Mouse (Mus musculus): ENCODE data around the gene Sytl2.
A peak's percentile ranks its signal among the peaks of the same experiment; 100 is the strongest.

Sytl2 gene

DNA sequence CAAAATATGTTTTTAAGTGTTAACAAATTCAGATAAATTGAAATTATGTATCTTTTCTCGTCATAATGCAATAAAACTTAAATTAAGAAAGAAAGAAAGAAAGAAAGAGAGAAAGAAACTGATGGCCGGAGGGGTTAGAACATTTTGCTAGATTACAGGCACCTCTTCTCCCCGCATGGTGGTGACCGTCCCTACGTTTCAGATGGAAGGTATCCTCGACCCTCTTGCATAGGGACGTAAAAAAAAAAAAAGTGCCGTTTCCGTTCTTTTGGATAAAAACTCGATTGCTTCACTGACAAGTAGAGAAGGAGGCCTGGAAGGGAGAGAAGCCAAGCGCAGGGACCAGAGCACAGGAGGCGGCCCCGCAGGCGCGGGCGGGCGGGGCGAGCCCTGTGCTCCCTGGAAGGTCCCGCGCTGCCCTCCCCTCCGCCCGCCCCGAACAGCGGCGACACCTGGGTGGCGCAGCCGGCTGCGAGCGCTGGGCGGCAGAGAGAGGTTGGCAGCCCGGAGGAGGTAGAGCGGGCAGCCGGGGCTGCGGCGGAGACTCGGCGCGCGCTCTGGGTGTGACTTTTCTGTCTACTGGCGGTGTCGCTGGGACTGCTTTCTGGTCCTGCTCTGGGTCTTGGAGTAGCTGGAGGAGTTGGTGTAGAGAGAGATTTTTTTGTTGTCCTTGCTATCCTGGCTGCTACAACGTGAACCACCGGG, at the start of gene Sytl2:
TSS of gene Sytl2 (plus strand) at position 311 of the 705 bp plus-strand sequence.
- DNase-seq = peak; percentile 85

DNA sequence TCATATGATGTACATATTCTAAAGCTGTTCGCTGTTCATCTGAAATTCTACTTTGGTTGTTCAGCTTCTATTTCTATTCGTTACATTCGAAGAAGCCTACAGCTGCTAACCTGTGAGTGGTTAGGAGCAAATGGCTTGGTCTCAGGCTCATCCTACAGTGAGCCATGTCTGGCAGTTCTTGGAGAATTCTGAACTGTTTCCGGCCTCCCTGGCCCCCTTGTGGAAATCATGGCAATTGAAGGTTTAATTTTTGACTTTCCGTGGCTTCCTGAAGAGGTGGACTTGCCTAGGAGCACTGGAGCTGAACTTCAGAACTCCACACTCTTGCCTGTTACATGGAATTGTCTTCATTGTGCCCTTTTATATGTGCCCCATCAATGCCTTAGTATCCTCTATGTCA, 49.1 kb upstream of the Sytl2 start:
- DNase-seq = no peak

DNA sequence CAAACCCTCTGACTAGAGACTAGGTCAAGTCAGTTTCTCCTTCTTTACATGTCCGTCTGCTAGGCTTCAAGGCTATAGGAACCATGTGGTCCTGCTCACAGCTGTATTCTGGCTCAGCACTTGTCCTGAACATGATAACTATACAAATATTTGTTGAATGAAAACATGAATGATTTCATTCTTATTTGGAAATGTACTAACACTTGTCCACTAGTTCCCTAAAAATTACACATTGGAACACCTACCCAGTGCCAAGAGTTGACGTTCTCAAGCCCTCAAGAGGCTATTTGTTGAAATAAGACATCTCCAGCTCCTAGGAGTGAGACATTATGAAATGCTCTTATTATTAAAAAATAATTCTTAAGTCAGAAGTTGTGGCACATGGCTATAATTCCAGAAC, 43.4 kb upstream of the Sytl2 start:
- DNase-seq = no peak

DNA sequence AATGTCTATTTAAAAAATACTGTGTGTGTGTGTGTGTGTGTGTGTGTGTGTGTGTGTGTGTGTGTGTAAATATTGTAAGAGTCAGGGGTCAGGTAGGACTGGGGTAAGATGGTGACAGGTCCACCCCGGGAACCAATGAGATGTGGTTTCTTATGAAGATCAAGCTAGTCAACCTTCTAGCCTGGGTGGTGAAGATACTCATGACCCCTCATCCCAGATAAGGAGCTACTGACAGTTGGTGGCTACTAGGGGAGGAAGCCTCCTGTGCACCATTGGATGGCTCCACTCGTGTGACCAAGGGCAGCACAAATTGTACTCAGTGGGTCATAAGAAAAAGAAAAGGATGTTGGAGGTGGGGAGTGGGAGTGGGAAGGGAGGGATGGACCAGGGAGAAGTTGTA, 42.2 kb upstream of the Sytl2 start:
- no peak for DNase-seq

DNA sequence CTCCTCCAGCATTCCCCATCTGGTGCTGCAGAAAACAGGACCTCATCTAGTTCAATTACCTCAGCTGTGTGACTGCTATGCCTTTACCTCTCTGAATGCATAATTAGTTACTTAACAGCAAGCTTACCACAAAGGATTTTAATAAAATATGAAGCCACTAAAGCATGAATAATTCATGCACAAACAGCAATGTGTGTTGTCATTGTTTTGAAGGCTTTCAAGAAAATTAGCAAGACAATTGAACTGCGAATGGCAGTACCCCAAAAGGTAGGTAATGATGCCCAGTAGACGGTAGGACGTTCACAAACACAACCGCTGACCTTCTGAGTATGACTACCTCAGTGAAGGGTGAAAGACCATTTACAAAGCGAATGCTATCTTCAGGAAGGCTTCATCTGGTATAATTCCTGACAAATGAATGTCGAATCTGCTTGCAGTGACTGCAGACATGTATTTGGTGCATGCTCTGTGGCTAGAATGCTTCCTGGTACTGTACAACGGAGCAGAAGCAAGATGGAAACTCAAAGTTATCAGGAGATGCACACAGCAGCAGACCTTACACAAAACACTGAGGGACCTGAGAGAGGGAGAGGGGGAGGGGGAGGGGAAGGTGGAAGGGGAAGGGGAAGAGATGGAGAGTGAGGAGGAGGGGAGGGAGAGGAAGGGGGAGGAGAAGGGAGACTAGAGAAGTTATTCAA, 40.0 kb upstream of the Sytl2 start:
- DNase-seq = no peak

DNA sequence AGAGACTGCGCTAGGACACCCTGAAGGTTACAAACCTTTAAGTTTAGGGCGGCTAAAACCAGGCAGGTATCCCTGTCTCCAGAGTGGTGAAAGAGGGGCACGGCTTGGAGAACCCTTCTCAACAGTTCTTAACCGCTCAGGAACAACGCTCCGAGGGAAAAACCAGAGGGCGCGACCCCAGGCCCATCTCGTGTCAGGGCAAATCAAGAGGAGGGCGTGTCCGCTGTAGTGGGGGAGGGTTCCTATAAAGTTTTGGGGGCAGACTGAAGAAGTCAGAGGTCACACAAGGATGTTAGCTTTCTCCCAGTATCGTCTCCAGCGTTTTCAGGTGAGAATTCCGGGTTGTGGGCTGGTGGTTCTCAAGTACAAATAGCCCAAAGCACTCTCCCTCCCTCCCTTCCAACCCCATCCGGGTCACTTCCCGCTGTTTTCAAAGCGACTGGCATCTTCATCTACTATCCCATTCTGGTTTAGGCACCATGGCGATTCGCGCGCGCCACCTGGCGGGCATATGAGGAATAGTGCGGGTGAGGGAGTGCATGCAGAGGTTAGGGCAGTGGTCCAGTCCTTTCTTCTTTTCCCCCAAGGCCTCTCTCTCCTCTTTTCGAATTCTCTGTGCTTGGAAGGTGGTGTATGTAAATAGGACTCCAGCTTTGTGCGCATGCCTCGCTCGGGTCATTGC, 36.6 kb upstream of the Sytl2 start, which contains the start of gene Ccdc83:
TSS of gene Ccdc83 (minus strand) at position 489 of the 682 bp plus-strand sequence.
- peak; percentile 76 for DNase-seq

DNA sequence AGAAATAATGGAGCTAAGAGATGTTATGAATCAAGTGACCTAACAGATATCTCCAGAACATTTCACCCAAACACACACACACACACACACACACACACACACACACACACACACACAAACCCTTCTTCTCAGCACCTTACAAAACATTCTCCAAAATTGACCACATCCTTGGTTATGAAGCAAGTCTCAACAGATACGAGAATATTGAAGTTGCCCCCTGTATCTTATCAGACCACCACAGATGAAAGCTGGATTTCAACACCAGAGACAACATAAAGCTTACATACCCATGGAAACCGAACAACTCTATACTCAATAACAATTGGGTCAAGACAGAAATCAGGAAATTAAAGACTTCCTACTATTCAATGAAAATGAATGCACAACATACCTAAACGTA, 31.9 kb upstream of the Sytl2 start:
- no peak for DNase-seq

DNA sequence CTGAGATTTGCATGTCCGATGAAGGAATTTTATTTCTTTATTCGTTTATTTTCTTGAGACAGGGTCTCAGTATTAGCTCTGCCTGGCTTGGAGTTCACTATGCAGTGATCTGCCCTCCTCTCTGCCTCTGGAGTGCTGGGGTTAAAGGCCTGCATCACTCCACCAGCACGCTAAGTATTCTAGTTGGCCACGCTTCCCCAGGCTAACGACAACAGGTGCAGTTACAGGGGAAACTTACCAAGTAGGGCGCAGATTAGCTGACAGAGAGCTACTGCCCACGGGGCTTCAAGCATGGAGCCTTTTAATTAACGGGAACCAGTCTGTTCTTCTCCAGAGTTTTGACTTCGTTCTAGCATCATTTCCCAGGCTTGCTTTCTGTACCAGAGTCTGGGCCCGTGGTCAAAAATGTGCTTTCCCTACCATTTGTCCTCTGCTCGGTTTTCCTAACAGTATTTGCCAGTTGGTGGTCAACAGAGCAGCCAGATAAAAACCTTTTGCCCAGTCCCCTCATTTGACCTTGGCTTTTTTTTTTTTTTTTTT, 27.4 kb upstream of the Sytl2 start:
- DNase-seq = no peak

DNA sequence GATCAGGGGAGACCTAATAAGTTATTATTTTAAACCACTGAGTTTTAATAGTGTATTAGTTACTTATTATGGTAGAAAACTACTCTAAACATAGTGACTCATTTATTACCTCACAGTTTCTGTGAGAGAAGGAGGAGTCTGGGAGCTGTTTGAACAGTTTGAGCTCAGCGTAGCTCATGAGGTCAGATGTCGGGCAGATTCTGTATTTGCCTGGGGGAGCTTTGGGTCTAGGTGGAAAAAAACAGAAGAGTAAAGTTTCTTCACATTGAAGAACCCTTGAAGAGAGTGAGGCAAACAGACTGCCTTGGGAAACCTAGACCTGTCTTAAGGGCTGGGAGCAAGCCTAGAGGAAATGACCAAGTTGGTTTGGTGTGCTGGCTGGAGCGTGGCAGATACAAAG, 24.8 kb upstream of the Sytl2 start:
- DNase-seq = no peak

DNA sequence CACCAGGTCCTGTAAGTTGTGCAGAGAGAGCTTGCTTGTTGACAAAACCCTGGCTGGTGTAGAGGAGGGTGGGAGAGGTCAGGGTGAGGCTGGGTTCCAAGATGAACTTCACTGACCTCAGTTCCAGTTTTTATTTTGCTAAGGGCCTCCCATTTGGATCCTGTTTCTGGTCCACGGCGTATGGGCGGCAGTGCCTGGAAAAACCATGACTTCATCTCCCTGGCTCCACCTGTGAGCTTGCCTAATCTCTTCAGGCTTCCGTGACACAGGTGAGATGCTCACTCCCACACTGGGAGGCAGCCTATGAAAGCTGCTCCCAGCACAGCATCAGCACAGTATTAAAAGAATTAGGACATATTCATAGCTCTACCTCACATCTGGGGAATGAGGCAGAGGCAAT, 24.3 kb upstream of the Sytl2 start:
- DNase-seq = no peak

DNA sequence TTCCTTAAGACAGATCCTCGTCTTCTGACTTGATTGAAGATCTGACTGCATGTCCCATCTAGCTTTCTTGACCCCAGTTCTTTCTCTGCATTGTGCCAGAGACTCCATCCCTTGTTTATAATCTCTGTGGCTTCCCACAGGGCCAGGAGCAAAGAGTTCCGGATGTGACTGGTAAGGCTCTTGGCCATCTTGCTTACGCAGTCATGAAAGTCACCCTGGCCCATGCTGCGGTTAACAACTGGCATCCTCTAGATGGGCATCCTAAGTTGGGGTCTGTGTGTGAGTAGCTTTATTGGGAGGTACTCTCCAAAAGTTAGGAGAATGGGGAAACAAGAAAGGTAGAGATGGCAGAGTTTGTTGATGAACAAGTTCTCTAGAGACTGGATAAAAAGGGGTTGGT, 22.9 kb upstream of the Sytl2 start:
- DNase-seq = no peak

DNA sequence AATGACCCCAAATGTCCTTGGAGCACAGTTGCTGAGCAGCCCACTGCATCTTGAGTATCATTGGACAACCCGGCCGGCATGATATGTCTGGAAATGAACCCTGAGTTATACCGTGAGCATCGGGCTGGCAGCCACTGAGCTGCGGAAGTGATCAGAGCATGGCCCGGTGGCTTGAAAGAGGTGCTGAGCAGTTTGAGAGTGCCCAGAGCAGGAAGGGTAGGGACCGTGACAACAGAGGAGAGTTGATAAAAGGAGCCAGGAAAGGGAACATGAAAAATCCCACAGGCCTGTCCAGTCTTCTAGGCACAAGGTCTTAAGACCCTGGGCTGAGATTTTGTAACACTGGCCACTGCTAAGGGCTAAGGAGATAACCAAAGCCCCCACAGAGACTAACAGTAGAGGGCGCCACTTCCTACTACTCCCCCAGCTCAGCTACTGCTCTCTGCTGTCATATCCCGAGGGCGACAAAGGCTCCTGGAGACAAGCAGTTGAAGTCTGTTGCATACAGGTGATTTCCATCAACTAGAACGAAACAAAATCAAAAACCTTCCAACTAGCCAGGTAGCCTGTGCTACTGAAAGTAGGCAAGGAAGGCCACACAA, 21.7 kb upstream of the Sytl2 start:
- DNase-seq = peak; percentile 79

DNA sequence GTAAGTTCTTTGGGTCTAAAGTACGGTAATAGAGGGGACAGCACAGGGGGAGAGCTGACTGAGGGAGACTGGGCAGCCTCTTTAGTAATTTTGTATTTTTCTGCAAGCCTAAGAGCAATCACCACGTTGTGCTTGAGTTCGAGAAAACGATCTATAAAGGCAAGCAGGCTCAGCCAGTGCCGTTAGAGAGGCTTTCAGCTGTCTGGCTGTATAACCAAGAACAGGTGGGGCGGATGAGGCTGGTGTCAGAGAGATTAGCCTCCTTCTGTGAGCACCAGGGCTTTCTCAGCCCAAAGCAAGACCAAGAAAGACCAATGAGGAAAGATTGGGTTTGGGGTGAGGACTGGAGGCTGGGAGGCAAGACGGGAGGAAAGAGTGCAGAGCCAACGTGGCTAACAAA, 21.2 kb upstream of the Sytl2 start:
- peak; percentile 28 for DNase-seq

DNA sequence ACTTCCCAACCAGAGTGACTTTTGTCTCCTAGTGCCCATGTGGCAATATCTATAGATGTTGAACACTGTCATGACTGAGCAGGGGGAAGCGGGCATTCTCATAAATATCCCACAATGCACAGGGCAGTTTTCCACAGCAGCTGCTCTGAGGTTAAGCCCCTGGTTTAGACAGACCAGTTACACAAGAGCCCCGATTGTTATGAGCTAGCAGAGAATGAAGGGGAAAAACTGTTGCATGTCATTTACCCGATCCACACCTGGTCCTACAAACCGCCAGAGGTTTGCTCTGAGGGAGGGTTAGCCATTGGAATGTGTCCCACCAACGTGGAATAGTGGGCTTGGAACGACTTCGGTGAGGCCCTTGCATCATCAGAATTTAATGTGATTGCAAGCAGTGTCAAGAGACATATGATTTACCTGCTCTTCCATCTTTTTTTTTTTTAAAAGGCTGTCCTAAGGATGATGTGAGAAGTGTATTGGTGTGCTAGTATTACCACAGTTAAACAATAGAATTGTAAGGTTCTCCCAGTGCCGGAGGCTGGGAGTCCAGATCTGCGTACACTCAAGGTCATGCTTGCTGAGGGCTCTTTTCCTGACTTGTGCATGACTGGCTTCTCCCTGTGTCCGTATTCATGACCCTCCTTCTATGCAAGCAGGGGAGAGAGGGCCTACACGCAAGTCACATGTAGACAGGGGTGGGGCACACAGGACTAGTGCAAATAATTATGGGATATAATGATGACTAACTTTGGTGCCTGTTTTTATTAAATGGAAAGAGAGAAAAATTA, 20.1 kb upstream of the Sytl2 start:
- no peak for DNase-seq

DNA sequence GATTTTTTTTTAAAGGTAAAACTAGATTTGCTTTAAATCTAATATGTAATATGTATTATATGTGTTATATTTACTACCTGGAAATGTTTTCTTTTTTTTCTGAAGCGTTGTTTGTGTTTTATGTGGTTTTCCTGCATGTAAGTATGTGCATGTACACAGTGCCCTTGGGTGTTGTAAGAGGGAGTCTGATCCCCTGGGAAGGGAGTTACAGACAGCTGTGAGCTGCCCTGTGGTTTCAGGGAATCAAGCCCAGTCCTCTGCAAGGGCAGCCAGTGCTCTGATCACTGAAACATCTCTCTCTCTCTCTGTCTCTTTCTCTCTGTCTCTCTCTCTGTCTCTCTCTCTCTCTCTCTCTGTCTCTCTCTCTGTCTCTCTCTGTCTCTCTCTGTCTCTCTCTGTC, 19.3 kb upstream of the Sytl2 start:
- DNase-seq = no peak

DNA sequence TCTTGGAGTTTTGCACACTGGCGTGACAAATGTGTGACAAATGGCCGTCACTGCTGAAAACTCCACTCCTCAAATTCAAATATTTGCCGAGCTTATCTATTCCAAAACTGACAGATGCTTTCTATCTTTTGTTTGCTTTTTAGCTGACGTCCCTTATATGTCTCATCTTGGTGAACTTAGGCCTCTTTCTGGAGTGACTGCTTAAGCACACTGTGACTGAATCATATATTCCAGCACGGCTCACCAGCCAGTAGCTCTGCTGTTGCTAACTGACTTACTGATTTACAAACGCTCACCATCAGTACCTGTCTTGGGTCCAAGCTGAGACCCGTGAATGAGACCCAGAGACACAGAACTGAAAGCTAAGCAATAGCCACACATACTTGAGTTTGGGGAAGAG, 17.3 kb upstream of the Sytl2 start:
- no peak for DNase-seq

DNA sequence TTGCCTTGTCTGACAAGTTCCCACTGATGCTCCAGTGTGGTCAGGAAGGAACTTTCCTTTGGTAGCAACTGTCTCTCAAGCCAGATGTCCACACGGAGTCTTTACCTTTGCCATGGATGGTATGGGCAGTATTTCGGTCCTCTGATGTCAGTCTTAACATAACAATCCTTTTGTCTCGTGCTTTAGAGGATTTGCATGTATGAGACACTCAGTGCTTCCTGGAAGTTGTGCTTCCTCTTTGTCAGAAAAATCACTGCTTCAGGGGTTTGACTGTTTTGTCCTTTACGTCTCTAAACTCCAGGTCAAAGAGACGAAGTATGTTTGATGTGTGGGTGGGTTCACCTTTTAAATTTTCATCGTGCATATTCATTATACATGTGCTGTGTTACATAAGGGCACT, 10.2 kb upstream of the Sytl2 start:
- DNase-seq = no peak

DNA sequence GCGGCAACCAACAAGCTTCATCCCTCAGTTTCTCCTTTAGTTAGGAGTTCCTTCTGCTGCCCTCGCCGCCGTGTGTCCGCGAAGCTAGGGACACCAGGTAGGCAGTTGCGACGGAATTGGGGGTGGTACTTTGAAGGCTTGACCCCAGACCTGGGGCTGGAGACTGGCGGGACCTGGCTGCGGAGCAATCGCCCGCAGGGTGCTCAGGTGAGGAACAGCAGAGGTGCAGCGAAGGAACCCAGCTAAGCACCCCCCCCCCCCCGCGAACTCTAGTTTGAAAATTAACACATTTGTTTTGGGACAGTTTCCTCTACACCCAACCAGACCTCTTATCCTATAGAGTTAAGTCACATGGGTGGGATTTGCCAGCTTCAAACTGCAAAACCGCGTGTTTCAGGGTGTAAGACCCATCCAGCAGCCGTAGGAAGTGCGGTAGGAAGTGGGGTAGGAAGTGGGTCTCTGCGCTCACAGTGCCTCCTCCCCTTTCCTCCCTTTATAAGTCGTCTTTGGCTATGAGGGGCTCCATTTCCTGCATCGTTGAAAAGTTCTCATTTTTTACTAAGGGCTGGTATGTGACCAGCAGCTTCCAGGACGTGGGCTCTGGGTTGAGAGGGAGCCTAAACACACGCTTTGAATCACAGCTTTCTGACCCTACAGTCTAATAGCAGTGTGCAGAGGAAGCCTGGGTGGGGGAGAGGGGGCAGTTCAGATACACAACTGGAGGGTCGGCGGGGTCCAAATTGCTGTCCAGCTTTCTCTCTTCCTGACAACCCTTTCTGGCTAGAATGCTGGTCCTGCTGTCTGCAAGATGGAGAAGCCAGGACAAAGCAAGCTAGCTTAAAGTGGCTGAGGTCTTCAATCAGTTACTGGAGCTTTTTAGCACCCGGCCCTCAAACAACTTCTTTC, 848 bp downstream of the Sytl2 start:
- peak; percentile 60 for DNase-seq

DNA sequence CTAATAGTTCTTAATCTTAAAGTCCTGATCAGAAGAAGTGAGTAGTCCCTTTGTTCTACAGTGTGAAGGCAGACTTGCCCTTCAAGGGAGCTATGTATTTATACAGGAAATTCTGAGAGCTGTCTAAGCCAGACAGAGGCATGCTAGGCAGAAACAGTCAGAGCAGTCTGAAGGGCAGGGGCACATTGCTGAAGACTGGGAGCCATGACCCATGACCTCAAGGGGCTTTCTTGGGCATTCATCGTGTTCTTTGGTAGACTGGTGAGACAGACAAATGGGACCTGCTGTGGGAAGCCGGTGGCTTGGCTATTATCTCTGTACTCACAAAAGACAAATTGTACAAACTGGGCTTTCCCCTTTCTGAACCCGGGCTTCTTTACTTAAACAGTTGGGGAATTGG, 4.0 kb downstream of the Sytl2 start:
- DNase-seq = no peak

DNA sequence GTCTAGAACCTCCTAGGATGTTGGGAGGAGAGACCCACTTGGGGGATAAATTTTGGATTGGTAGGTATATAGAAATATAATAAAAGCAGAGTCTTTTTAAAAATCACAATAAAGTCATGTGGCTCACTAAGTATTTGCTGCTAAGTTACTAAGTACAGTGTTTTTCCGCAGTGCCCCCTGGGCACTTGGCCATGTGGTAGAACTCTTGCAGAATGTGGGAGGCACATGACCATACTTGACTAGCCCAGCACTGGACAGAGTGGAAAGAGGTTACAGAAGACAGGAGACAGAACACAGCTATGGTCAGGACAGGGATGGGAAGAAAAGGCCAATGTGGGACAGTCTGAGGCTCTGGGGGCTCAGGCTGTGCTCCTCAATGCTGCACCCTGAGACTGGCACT, 4.9 kb downstream of the Sytl2 start:
- no peak for DNase-seq

DNA sequence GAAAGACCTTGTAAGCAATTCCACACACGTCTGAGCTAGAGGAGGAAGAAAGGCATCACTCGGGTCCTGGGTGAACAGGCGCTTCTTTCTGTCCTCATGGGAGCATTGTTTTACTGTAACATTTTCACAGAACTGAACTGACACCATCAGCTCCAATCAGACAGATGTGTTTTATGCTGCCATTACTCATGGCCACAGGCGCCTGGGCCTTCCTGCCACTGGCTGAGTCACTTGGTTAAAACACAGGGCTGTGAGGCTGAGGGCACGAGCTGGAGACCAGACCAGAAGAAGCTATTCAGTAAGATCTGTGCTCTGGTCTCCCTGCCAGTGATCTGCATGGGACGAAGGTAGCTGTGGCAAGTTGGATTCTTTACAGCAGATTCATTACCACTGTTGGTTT, 6.0 kb downstream of the Sytl2 start:
- DNase-seq = no peak
